Mouse (Mus musculus) liver, embryonic 11.5 days (tissue): ENCODE results near the gene Reep3. TPM values are rescaled to one million over a fixed set of nuclear protein-coding genes. Genes with fewer than 3 reads are reported as not detected.

Experiments
- ATAC-seq: fragments of 200-750 bp; cut with Nextera tagmentation; replicated peaks from 2 replicates; pipeline ENCODE4 v1.8.0; 2017; ENCODE audit warnings: moderate number of reproducible peaks, mild to moderate bottlenecking, moderate TSS enrichment, moderate library complexity; ENCODE audit not compliant: low FRiP score
- DNase-seq: peaks from one replicate; pipeline ENCODE4 v3.0.0-alpha.2; 2017; ENCODE audit warnings: low spot score
- H3K27ac ChIP-seq: fragments of 300-500 bp; sonication (generic); 2 replicates; pipeline ENCODE4 v1.5.1; 2014; ENCODE audit warnings: mild to moderate bottlenecking, low read depth, low read length, control low read depth
- H3K27me3 ChIP-seq: fragments of 300-500 bp; sonication (generic); replicated peaks from 2 replicates; pipeline ENCODE4 v1.6.1; 2014; ENCODE audit warnings: low read length, mixed read lengths; ENCODE audit not compliant: control insufficient read depth, insufficient read depth
- H3K36me3 ChIP-seq: fragments of 300-500 bp; sonication (generic); 2 replicates; pipeline ENCODE4 v1.6.1; 2014; ENCODE audit warnings: mild to moderate bottlenecking, low read length, moderate library complexity, mixed read lengths; ENCODE audit not compliant: control insufficient read depth, insufficient read depth
- H3K4me1 ChIP-seq: fragments of 300-500 bp; sonication (generic); replicated peaks from 2 replicates; pipeline ENCODE4 v1.6.1; 2014; ENCODE audit warnings: low read length, mixed read lengths; ENCODE audit not compliant: control insufficient read depth, insufficient read depth
- H3K4me2 ChIP-seq: fragments of 300-500 bp; sonication (generic); 2 replicates; pipeline ENCODE4 v1.6.1; 2014; ENCODE audit warnings: mild to moderate bottlenecking, control low read depth, moderate library complexity
- H3K4me3 ChIP-seq: fragments of 300-500 bp; sonication (generic); 2 replicates; pipeline ENCODE4 v1.5.1; 2014; ENCODE audit warnings: low read depth, low read length, control low read depth
- H3K9ac ChIP-seq: fragments of 300-500 bp; sonication (generic); 2 replicates; pipeline ENCODE4 v1.6.1; 2014; ENCODE audit warnings: low read depth, low read length, control low read depth
- H3K9me3 ChIP-seq: fragments of 300-500 bp; sonication (generic); 2 replicates; pipeline ENCODE4 v1.6.1; 2016; ENCODE audit warnings: low read length, inconsistent platforms, mixed read lengths; ENCODE audit not compliant: control insufficient read depth
- WGBS: fragments of 180-500 bp; shearing (Covaris S2); extraction: QIAGEN DNeasy Blood & Tissue Kit; methylation state at CpG from one replicate; pipeline ENCODE4 v1.1.7; 2014; 5-methylcytosine and 5-hydroxymethylcytosine counted together
- polyA plus RNA-seq: library from polyadenylated mRNA; unstranded; fragments of >200 nt; fragmentation: Nextera tagmentation; extraction: Ambion mirVana; gene quantifications from 2 replicates; pipeline ENCODE4 v1.2.1, GENCODE M21; 2014

Reep3 gene
- polyA plus RNA-seq, 1 experiment from 2014 or later = 11.5 TPM

- Histone ChIP-seq H3K4me3 (no peak overlapping the region), H3K36me3 (no peaks in the 10 kb centered on the region), H3K4me1 (peaks cover 7% of the 10 kb centered on the region; the same call in 1 of the 2 replicates), H3K27me3 (no peaks in the 10 kb centered on the region), H3K4me2 (no peak overlapping the region), H3K27ac (no peak overlapping the region), H3K9me3 (no peaks in the 10 kb centered on the region), H3K9ac (no peak overlapping the region)
- no peak for DNase-seq
- no peak for ATAC-seq
- 87% methylated on average over 18 of the region's 18 CpGs for WGBS
Observed at GRCm38 (mm10) chr10:67047712-67048645, 48.8 kb downstream of the Reep3 start.

GRCm38 (mm10) chr10:67045192-67045899 lies 51.4 kb downstream of the Reep3 start:
- DNase-seq = no peak
- ATAC-seq = no peak
- H3K4me2 ChIP-seq = no peak overlapping the region
- H3K4me1 ChIP-seq = peaks cover 12% of the 10 kb centered on the region; the same call in 1 of the 2 replicates
- H3K4me3 ChIP-seq = no peak overlapping the region
- H3K27ac ChIP-seq = no peak overlapping the region
- H3K36me3 ChIP-seq = no peaks in the 10 kb centered on the region
- WGBS = 77% methylated on average over 12 of the region's 12 CpGs
- no peaks in the 10 kb centered on the region for H3K9me3 ChIP-seq
- no peak overlapping the region for H3K9ac ChIP-seq
- no peaks in the 10 kb centered on the region for H3K27me3 ChIP-seq

GRCm38 (mm10) chr10:67044346-67044745 lies 52.4 kb downstream of the Reep3 start:
- no peak for ATAC-seq
- DNase-seq = no peak
- H3K4me1 ChIP-seq = peaks cover 12% of the 10 kb centered on the region; the same call in 1 of the 2 replicates
- H3K27ac ChIP-seq = no peak overlapping the region
- H3K9me3 ChIP-seq = no peaks in the 10 kb centered on the region
- no peak overlapping the region for H3K9ac ChIP-seq
- no peak overlapping the region for H3K4me3 ChIP-seq
- H3K36me3 ChIP-seq = no peaks in the 10 kb centered on the region
- WGBS = 64% methylated on average over 5 of the region's 5 CpGs
- H3K4me2 ChIP-seq = no peak overlapping the region
- H3K27me3 ChIP-seq = no peaks in the 10 kb centered on the region

DNA sequence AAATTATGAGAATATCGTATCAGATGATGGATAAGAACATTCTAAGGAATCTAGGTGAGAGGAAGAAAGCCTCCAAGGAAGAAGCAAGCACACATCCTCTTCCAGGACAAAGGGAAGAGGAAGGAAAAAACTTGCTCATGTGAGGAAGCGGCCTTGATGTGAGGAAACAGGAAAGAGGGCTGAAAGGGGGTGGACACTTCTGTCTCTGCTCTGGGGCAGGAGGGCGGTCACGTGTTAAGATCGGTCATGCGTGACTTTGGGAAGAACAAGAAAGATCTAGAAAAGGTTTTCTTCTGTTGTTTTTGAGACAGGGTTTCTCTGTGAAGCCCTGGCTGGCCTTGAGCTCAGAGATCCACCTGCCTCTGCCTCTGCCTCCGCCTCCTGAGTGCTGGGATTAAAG lies 53.5 kb downstream of the Reep3 start:
- H3K4me1 ChIP-seq = peaks cover 12% of the 10 kb centered on the region; the same call in 1 of the 2 replicates
- no peaks in the 10 kb centered on the region for H3K27me3 ChIP-seq
- no peak overlapping the region for H3K27ac ChIP-seq
- DNase-seq (no peak), ATAC-seq (no peak; the same call in 1 of the 2 replicates)
- H3K4me3 ChIP-seq = no peak overlapping the region
- H3K9me3 ChIP-seq = no peaks in the 10 kb centered on the region
- H3K36me3 ChIP-seq = no peaks in the 10 kb centered on the region
- H3K9ac ChIP-seq = no peak overlapping the region
- 69% methylated on average over 7 of the region's 7 CpGs for WGBS
- no peak overlapping the region for H3K4me2 ChIP-seq

DNA sequence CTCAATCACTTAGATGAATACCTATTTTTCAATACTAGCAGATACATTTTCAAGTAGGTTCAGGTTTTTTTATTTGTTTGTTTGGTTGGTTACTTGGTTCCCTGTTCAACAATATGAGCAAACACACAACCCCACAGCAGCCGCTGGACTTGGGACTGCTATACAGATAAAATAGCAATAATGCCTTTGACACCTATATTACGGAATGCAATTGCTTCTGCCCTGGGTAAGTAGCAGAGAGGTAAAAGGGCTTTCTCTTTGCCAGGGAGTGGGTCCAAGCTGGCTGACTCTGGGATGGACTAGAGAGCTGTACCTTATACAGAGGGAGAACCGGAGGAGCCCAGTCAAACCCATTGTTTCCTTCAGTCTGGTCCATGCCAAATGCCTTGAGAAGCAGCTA lies 56.3 kb downstream of the Reep3 start:
- Histone ChIP-seq H3K4me3 (no peak overlapping the region), H3K27ac (no peak overlapping the region), H3K9me3 (no peaks in the 10 kb centered on the region), H3K4me2 (no peak overlapping the region), H3K36me3 (no peaks in the 10 kb centered on the region), H3K9ac (no peak overlapping the region), H3K27me3 (no peaks in the 10 kb centered on the region), H3K4me1 (peaks cover 12% of the 10 kb centered on the region; the same call in 1 of the 2 replicates)
- DNase-seq (no peak), ATAC-seq (no peak)
- WGBS = 92% methylated on average over 3 of the region's 3 CpGs

- no peak overlapping the region for H3K4me2 ChIP-seq
- DNase-seq = no peak
- 86% methylated on average over 17 of the region's 17 CpGs for WGBS
- no peaks in the 10 kb centered on the region for H3K27me3 ChIP-seq
- no peaks in the 10 kb centered on the region for H3K9me3 ChIP-seq
- no peak overlapping the region for H3K9ac ChIP-seq
- peaks cover 12% of the 10 kb centered on the region; the same call in 1 of the 2 replicates for H3K4me1 ChIP-seq
- H3K4me3 ChIP-seq = no peak overlapping the region
- no peaks in the 10 kb centered on the region for H3K36me3 ChIP-seq
- ATAC-seq = no peak
- H3K27ac ChIP-seq = no peak overlapping the region
Observed at GRCm38 (mm10) chr10:67039001-67039400, 57.7 kb downstream of the Reep3 start.

DNA sequence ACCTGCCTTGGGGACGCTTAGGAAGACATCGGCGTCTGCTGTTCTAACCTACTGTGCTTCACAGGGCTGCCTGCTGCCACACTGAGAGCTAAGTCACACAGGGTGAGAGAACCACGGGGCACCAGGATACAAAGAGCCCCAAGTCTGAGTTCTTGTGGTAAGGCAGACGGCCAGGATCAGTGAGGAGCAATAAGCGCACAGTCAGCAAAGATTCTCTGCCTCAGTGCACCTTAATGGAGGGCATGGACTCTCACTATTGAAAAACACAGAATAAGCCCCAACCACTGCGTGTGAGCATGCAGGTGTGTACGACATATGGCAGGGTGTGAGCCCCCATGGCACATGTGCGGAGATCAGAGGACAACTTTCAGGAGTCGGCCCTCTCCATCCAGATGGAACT lies 60.2 kb downstream of the Reep3 start:
- ATAC-seq (no peak), DNase-seq (no peak)
- no peak overlapping the region for H3K4me2 ChIP-seq
- 84% methylated on average over 10 of the region's 10 CpGs for WGBS
- no peak overlapping the region for H3K4me3 ChIP-seq
- H3K27me3 ChIP-seq = no peaks in the 10 kb centered on the region
- H3K27ac ChIP-seq = no peak overlapping the region
- H3K9me3 ChIP-seq = no peaks in the 10 kb centered on the region
- H3K9ac ChIP-seq = no peak overlapping the region
- H3K36me3 ChIP-seq = no peaks in the 10 kb centered on the region
- no peaks in the 10 kb centered on the region for H3K4me1 ChIP-seq

GRCm38 (mm10) chr10:67036141-67036540 lies 60.6 kb downstream of the Reep3 start:
- Histone ChIP-seq H3K27ac (no peak overlapping the region), H3K4me1 (no peaks in the 10 kb centered on the region), H3K4me3 (no peak overlapping the region), H3K36me3 (no peaks in the 10 kb centered on the region), H3K27me3 (no peaks in the 10 kb centered on the region), H3K9ac (no peak overlapping the region), H3K9me3 (no peaks in the 10 kb centered on the region), H3K4me2 (no peak overlapping the region)
- WGBS = 49% methylated on average over 5 of the region's 5 CpGs
- DNase-seq (no peak), ATAC-seq (no peak)
